Mouse (Mus musculus) bone marrow, adult 2 months (tissue): ENCODE results near the gene Adipoq.

ENCODE experiments used
- CTCF ChIP-seq: fragments of 200-500 bp; IDR thresholded peaks from 2 replicates; pipeline ENCODE4 v1.5.1; 2011; ENCODE audit warnings: low read length, control low read depth; ENCODE audit not compliant: control insufficient read depth, insufficient read depth
- POLR2A ChIP-seq: fragments of 200-500 bp; IDR thresholded peaks from 2 replicates; pipeline ENCODE4 v1.6.1; 2011; ENCODE audit warnings: low read depth, mild to moderate bottlenecking, control low read depth, low read length, borderline replicate concordance; ENCODE audit not compliant: control insufficient read depth

DNA sequence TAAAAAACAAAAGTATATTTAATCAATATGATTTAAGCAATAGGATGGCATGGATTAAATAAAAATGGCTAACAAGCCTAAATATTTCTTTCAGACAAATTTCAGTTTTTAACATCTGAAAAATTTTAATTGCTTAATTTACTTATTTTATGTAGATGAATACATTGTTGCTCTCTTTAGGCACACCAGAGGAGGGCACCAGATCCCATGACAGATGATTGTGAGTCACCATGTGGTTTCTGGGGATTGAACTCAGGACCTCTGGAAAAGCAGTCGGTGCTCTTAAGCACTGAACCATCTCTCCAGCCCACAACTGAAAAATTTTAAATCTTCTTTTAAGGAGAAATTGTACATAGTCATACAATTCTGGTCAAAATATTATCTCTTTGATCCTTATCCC lies 43.3 kb downstream of the Adipoq start:
- TF ChIP-seq CTCF (no peak), POLR2A (no peak)
